Mouse (Mus musculus) CH12.LX (cell line): Measurements from ENCODE around the gene Ppa2.

ENCODE experiments used
- CTCF ChIP-seq, 2 experiments: IDR thresholded peaks in 1 of 2; conservative IDR thresholded peaks in 1 of 2; 2 replicates each; pipeline ENCODE4 v1.5.1; 2011 to 2012; ENCODE audit warnings: low read depth in 2 of 2, low read length in 2 of 2, improper control_type of control experiment in 1 of 2, inconsistent platforms in 1 of 2, mild to moderate bottlenecking in 1 of 2, moderate library complexity in 1 of 2
- EP300 ChIP-seq: IDR thresholded peaks from 2 replicates; pipeline ENCODE4 v1.6.1; 2011; ENCODE audit warnings: low read length, improper control_type of control experiment
- MAX ChIP-seq: IDR thresholded peaks from 2 replicates; pipeline ENCODE4 v1.6.1; 2011; ENCODE audit warnings: low read length, improper control_type of control experiment
- MAZ ChIP-seq: IDR thresholded peaks from 2 replicates; pipeline ENCODE4 v1.6.1; 2012; ENCODE audit warnings: low read depth, mild to moderate bottlenecking, inconsistent platforms, low read length, improper control_type of control experiment, moderate library complexity
- MXI1 ChIP-seq: IDR thresholded peaks from 2 replicates; pipeline ENCODE4 v1.6.1; 2011; ENCODE audit warnings: mild to moderate bottlenecking, low read depth, low read length, improper control_type of control experiment
- NRF1 ChIP-seq: IDR thresholded peaks from 2 replicates; pipeline ENCODE4 v1.6.1; 2014; ENCODE audit warnings: low read depth, mild to moderate bottlenecking, inconsistent platforms, low read length, improper control_type of control experiment, moderate library complexity
- POLR2A ChIP-seq: IDR thresholded peaks from 2 replicates; pipeline ENCODE4 v1.6.1; 2011; ENCODE audit warnings: low read depth, mild to moderate bottlenecking, improper control_type of control experiment, low read length
- SMC3 ChIP-seq: IDR thresholded peaks from 2 replicates; pipeline ENCODE4 v1.6.1; 2011; ENCODE audit warnings: low read depth, low read length, improper control_type of control experiment

- TF ChIP-seq MXI1 (no peak), CTCF (conservative IDR thresholded peaks at IDR 0.05 in 1 of 2, IDR thresholded peaks at IDR 0.05 in 1 of 2; ENCODE audit: low read depth in 2 of 2, low read length in 2 of 2) (no peak), POLR2A (no peak), EP300 (no peak), MAZ (no peak), SMC3 (no peak), NRF1 (no peak), MAX (no peak)
Measured at GRCm38 (mm10) chr3:133341106-133341505, 31.2 kb downstream of the Ppa2 start.
